Mouse (Mus musculus): ENCODE data around the gene Itga10.
"Not testable (repeated sequence)": the region's sequence is repeated elsewhere in the genome, so short reads cannot be mapped to it uniquely, and the experiment has no call there.

- TF ChIP-seq CTCF, EP300 (IDR thresholded peaks at IDR 0.05): not testable (repeated sequence)
Observed at GRCm38 (mm10) chr3:96606007-96606406, 39.4 kb upstream of the Itga10 start.
